Mouse (Mus musculus): ENCODE data around the gene Brd1. TPM values are rescaled to one million over a fixed set of nuclear protein-coding genes. Genes with fewer than 3 reads are reported as not detected.
"Not testable (repeated sequence)": the region's sequence is repeated elsewhere in the genome, so short reads cannot be mapped to it uniquely, and the experiment has no call there.

The Brd1 gene
- polyA plus RNA-seq, 1 experiment from 2014 or later = 19.1 TPM

DNA sequence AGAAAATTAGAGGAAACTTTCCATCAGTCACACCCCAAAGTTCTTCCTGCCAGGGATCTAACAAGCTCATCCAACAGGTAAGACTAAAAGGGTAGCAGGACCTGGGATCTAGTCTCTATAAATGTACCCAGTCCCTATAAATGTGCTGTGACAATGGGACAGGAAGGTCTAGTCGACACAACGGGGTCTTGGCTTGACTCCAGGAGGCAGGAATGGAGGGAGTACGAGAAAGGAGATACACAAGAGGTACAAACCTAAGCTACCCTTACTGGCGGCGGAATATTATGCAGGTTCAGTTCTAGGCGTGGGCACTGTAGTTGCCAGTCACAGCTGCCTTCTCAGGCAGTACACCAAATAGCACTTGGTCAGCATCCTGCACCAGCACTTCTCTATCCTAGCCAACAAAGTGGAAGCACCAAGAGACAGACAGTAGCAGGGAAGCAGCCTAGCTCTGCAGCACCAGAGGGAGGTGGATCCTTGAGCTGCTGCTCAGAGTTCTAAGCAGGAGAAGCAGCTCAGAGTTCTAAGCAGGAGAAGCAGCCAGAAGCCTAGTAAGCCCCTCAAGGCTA is 19.9 kb downstream of the Brd1 start:
- H3K27ac ChIP-seq (ENCODE audit: low read length) = no peak overlapping the region

DNA sequence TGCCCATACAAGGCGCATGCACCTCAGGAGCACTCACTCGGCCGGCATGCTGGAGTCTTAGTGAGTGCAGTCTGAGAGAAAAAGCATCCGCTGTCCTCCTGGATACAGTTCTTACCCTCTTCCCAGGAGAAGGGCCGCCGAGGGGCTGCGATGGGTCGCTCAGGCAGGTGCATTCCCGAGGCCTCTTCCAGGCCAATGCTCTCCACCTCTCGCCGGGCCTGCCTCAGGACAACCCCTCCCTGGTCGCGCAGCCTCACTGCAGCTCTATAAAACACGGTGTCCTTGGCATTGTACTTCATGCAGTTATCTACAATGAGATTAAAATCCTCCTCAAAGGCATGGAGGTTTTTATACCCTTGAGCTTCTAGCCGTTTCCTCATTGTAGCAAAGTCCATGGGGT is 21.5 kb downstream of the Brd1 start:
- H3K27ac ChIP-seq (ENCODE audit: low read length) = no peak overlapping the region
- H3K9ac ChIP-seq (replicated peaks; ENCODE audit: low read length) = no peak overlapping the region
- no peaks in the 10 kb centered on the region for H3K27me3 ChIP-seq (ENCODE audit: insufficient read depth, low read length)
- no peaks in the 10 kb centered on the region for H3K9me3 ChIP-seq (ENCODE audit: low read length)
- H3K4me2 ChIP-seq (replicated peaks; ENCODE audit: low read depth, low read length) = no peak overlapping the region
- peaks cover 88% of the 10 kb centered on the region for H3K36me3 ChIP-seq (ENCODE audit: insufficient read depth, low read length)
- WGBS = 96% methylated on average over 15 of the region's 15 CpGs
- no peak for ATAC-seq (ENCODE audit: low FRiP score, low TSS enrichment)
- no peaks in the 10 kb centered on the region for H3K4me1 ChIP-seq (ENCODE audit: insufficient read depth, low read length)
- no peak overlapping the region for H3K4me3 ChIP-seq (ENCODE audit: low read length)

More for the DNA sequence above, 19.9 kb downstream of the Brd1 start:
- H3K27me3 ChIP-seq (ENCODE audit: insufficient read depth, low read length) = no peaks in the 10 kb centered on the region
- ATAC-seq (ENCODE audit: low FRiP score, low TSS enrichment) = no peak
- no peak overlapping the region for H3K4me3 ChIP-seq (ENCODE audit: low read length)
- H3K9ac ChIP-seq (replicated peaks; ENCODE audit: low read length) = no peak overlapping the region
- WGBS = 84% methylated on average over 6 of the region's 6 CpGs
- H3K9me3 ChIP-seq (ENCODE audit: low read length) = no peaks in the 10 kb centered on the region
- no peak overlapping the region for H3K4me2 ChIP-seq (replicated peaks; ENCODE audit: low read depth, low read length)
- H3K36me3 ChIP-seq (ENCODE audit: insufficient read depth, low read length) = peaks cover 76% of the 10 kb centered on the region
- no peaks in the 10 kb centered on the region for H3K4me1 ChIP-seq (ENCODE audit: insufficient read depth, low read length)

DNA sequence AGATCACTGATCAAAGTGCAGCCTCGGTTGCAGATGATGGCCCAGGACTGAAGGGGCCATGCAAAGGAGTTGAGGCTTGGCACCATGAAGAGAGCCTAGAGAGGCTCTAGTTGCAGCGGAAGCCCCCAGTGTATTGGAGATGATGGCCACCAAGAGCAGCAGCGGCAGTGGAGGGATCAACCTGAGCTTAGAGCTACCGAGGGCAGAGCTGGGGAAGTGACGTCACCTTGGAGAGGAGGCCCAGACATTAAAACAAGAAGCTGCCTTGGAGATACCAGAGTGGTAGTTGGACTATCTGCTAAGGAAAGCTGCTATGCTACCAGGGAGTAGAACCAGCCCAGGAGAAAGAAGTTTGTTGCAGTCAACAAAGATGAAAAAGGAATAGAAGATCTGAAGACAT is 24.2 kb downstream of the Brd1 start:
- peaks cover 90% of the 10 kb centered on the region for H3K36me3 ChIP-seq (ENCODE audit: insufficient read depth, low read length)

DNA sequence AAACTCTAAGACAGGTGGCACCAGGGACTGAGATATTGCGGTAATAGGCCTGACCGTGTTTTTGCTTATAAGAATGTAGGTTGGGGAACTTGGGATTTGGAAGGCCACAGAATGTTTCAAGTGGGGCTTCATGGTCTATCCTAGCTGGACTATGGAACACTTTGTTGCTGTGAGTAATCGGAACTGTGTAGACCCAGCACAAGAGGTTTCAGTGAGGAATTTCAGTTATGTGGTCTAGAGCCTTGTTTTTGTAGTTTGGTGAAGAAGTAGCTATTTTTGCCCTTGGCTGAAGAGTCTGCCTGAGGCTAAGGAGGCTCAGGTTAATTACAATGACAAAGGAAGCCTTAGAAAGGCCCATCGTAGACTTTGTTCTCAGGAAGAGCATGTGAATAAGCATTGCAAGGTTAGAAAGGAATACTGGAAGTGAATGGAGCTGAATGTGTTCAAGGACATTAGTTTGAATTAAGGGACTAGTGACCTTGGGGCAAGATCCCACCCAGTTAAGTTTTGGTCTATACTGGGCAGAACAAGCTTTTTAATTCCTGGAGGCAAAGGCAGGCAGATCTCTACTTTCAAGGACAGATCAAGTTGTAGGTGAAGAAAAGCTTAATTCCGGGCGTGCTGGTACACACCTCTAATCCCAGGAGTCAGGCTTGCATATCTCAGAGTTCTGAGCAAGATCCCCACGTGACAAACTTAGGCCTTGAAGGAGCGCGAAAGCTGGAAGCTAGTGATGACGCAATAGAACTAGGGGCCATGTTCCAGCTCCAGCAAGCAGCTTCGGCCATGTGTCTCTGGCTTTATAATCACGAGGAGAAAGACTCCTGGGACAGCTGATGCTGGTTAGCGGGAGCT is 25.1 kb downstream of the Brd1 start:
- ATAC-seq (ENCODE audit: low FRiP score, low TSS enrichment) = no peak
- H3K4me3 ChIP-seq (ENCODE audit: low read length) = no peak overlapping the region
- H3K4me1 ChIP-seq (ENCODE audit: insufficient read depth, low read length) = no peaks in the 10 kb centered on the region
- peaks cover 84% of the 10 kb centered on the region for H3K36me3 ChIP-seq (ENCODE audit: insufficient read depth, low read length)
- no peak overlapping the region for H3K9ac ChIP-seq (replicated peaks; ENCODE audit: low read length)
- no peak overlapping the region for H3K4me2 ChIP-seq (replicated peaks; ENCODE audit: low read depth, low read length)
- no peaks in the 10 kb centered on the region for H3K27me3 ChIP-seq (ENCODE audit: insufficient read depth, low read length)
- no peaks in the 10 kb centered on the region for H3K9me3 ChIP-seq (ENCODE audit: low read length)
- no peak overlapping the region for H3K27ac ChIP-seq (ENCODE audit: low read length)
- 91% methylated on average over 13 of the region's 13 CpGs for WGBS

More for the DNA sequence above, 24.2 kb downstream of the Brd1 start:
- no peak for ATAC-seq (ENCODE audit: low FRiP score, low TSS enrichment)
- Histone ChIP-seq H3K9me3 (ENCODE audit: low read length) (no peaks in the 10 kb centered on the region), H3K4me1 (ENCODE audit: insufficient read depth, low read length) (no peaks in the 10 kb centered on the region), H3K4me3 (ENCODE audit: low read length) (no peak overlapping the region), H3K27ac (ENCODE audit: low read length) (no peak overlapping the region), H3K9ac (replicated peaks; ENCODE audit: low read length) (no peak overlapping the region), H3K27me3 (ENCODE audit: insufficient read depth, low read length) (no peaks in the 10 kb centered on the region), H3K4me2 (replicated peaks; ENCODE audit: low read depth, low read length) (no peak overlapping the region)
- 92% methylated on average over 5 of the region's 5 CpGs for WGBS

DNA sequence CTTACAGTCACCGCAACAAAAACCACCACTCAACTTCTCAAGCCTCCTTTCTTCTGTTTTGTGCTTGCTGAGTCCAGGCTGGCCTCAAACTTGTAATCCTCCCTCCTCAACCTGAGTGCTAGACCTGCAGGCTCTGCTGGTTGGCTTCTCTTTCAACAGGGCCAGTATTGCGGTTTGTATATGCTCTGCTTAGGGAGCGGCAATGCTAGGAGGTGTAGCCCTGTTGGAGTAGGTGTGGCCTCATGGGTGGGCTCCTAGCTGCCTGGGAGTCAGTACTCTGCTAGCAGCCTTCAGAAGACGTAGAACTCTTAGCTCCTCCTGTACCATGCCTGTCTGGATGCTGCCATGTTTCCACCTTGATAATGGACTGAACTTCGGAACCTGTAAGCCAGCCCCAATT is 25.8 kb downstream of the Brd1 start:
- no peak overlapping the region for H3K9ac ChIP-seq (replicated peaks; ENCODE audit: low read length)
- H3K4me2 ChIP-seq (replicated peaks; ENCODE audit: low read depth, low read length) = no peak overlapping the region
- no peaks in the 10 kb centered on the region for H3K27me3 ChIP-seq (ENCODE audit: insufficient read depth, low read length)
- H3K36me3 ChIP-seq (ENCODE audit: insufficient read depth, low read length) = peaks cover 84% of the 10 kb centered on the region
- H3K4me1 ChIP-seq (ENCODE audit: insufficient read depth, low read length) = no peaks in the 10 kb centered on the region
- no peak overlapping the region for H3K27ac ChIP-seq (ENCODE audit: low read length)
- H3K4me3 ChIP-seq (ENCODE audit: low read length) = no peak overlapping the region
- no peaks in the 10 kb centered on the region for H3K9me3 ChIP-seq (ENCODE audit: low read length)
- WGBS = 94% methylated on average over 5 of the region's 5 CpGs
- no peak for ATAC-seq (ENCODE audit: low FRiP score, low TSS enrichment)

DNA sequence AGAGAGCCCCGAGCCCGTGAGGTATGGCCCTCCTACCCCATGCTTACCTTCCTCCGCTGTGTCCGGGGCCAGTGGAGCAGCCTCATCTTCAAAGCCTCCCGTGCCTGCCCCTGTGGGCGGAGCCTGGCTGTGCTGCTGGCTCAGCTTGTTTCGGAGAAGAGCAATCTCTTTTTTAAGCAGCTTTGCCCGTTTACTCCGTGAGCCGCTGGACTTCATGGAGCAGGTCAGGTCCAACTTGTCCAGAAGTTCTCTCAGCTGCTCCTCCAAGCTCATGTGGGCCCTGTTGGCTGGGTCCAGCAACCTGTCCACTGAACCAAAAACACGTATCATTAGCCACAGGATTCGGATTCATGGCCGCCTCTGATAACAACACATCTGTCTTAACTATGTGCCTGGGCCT is 27.0 kb downstream of the Brd1 start:
- not testable (repeated sequence) for H3K27me3 ChIP-seq (ENCODE audit: insufficient read depth, low read length); ATAC-seq (ENCODE audit: low FRiP score, low TSS enrichment)
- 74% methylated on average over 13 of the region's 13 CpGs for WGBS

DNA sequence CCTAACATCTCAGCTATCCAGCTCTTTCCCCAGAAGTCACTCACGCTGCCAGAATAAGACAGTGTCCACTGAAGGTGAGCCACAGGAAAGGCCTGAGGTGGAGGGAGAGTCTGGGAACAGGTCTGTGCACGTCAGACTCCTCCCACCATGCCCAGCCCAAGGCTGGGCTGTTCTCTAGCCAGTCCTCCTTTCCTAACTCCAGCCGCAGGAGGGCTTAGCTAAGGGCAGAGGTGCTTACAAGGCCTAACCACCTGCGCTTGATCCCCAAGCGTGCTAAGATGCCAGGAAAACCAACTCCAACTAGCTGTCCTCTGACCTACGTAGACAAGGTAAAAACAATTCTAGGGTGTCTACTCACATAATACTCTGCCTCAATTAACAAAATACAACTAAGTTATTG is 27.7 kb downstream of the Brd1 start:
- no peak overlapping the region for H3K27ac ChIP-seq (ENCODE audit: low read length)
- H3K4me2 ChIP-seq (replicated peaks; ENCODE audit: low read depth, low read length) = no peak overlapping the region
- H3K9me3 ChIP-seq (ENCODE audit: low read length) = no peaks in the 10 kb centered on the region
- H3K27me3 ChIP-seq (ENCODE audit: insufficient read depth, low read length) = no peaks in the 10 kb centered on the region
- WGBS = 88% methylated on average over 6 of the region's 6 CpGs
- no peak overlapping the region for H3K4me3 ChIP-seq (ENCODE audit: low read length)
- no peak overlapping the region for H3K9ac ChIP-seq (replicated peaks; ENCODE audit: low read length)
- ATAC-seq (ENCODE audit: low FRiP score, low TSS enrichment) = no peak
- H3K4me1 ChIP-seq (ENCODE audit: insufficient read depth, low read length) = no peaks in the 10 kb centered on the region
- H3K36me3 ChIP-seq (ENCODE audit: insufficient read depth, low read length) = peaks cover 77% of the 10 kb centered on the region

More for the DNA sequence above, 27.0 kb downstream of the Brd1 start:
- H3K9me3 ChIP-seq (ENCODE audit: low read length); H3K9ac ChIP-seq (replicated peaks; ENCODE audit: low read length); H3K4me3 ChIP-seq (ENCODE audit: low read length); H3K27ac ChIP-seq (ENCODE audit: low read length); H3K4me2 ChIP-seq (replicated peaks; ENCODE audit: low read depth, low read length); H3K4me1 ChIP-seq (ENCODE audit: insufficient read depth, low read length): not testable (repeated sequence)
- peaks cover 81% of the 10 kb centered on the region for H3K36me3 ChIP-seq (ENCODE audit: insufficient read depth, low read length)

DNA sequence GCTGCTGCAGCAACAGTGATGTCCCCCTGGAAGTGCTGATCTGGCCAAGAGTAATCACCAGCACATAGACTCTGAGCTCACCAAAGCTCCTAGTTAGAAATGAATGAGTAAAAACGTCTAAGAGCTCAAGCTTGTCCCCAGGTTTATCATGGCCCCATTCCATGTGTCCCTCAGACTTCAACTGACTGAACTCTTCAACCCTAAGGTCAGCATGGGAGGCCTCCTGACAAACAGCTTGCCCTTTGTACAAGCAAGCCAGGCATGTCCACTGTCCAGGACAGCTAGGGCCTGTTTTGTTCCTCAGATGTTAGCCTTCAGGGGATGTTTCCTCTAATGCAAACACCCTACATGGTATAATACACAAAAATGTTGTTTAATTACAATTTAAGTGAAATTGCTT is 29.7 kb downstream of the Brd1 start:
- 57% methylated on average over 1 of the region's 1 CpGs for whole genome bisulfite sequencing
- Histone ChIP-seq H3K27ac (ENCODE audit: low read length) (no peak overlapping the region), H3K9me3 (ENCODE audit: low read length) (no peaks in the 10 kb centered on the region), H3K9ac (replicated peaks; ENCODE audit: low read length) (no peak overlapping the region), H3K36me3 (ENCODE audit: insufficient read depth, low read length) (peaks cover 77% of the 10 kb centered on the region), H3K27me3 (ENCODE audit: insufficient read depth, low read length) (no peaks in the 10 kb centered on the region), H3K4me2 (replicated peaks; ENCODE audit: low read depth, low read length) (no peak overlapping the region), H3K4me3 (ENCODE audit: low read length) (no peak overlapping the region), H3K4me1 (ENCODE audit: insufficient read depth, low read length) (no peaks in the 10 kb centered on the region)
- no peak for ATAC-seq (ENCODE audit: low FRiP score, low TSS enrichment)

DNA sequence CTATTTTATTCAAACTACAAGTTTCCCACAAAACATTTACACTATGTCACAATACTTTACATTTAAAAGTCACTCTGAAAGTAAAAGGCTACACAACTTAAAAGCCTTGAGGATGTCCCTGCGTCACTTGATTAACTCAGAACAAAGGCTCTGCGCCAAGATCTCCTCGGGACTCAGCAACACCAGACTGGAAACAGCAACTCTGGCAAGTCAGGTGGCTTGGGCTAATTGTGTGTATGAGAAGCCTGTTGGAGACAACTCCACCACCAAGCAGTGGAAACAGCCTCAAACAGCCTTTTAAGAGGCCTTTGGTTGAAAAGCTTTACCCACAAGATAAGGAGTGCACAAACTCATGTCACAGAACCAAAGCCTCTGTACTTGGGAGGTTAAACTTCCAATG is 31.5 kb downstream of the Brd1 start:
- WGBS = 85% methylated on average over 3 of the region's 3 CpGs

DNA sequence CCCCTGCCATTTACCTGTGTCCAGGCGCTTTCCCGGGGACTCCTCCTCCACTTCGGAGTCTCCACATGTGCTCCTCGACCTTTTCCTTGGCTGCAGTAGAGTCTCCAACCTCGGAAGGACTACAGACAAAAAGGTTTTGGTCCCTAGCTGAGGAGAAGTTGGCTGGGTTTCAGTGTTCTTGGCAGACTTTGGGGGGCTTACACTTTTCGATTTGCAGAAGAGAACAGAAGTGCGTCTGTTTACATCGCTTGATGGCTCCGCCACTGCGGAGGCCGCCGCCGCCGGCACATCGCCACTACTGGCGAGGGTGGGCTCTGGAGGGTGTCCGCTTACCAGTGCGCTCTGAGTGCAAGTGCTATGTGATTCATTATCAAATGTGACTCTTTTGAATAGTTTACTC is 33.3 kb downstream of the Brd1 start:
- WGBS = 93% methylated on average over 18 of the region's 18 CpGs
- H3K9ac ChIP-seq (replicated peaks; ENCODE audit: low read length) = no peak overlapping the region

More for the DNA sequence above, 31.5 kb downstream of the Brd1 start:
- no peak for ATAC-seq (ENCODE audit: low FRiP score, low TSS enrichment)
- H3K36me3 ChIP-seq (ENCODE audit: insufficient read depth, low read length) = peaks cover 73% of the 10 kb centered on the region
- H3K4me1 ChIP-seq (ENCODE audit: insufficient read depth, low read length) = no peaks in the 10 kb centered on the region
- H3K9me3 ChIP-seq (ENCODE audit: low read length) = no peaks in the 10 kb centered on the region
- no peaks in the 10 kb centered on the region for H3K27me3 ChIP-seq (ENCODE audit: insufficient read depth, low read length)
- no peak overlapping the region for H3K27ac ChIP-seq (ENCODE audit: low read length)
- H3K4me2 ChIP-seq (replicated peaks; ENCODE audit: low read depth, low read length) = no peak overlapping the region
- no peak overlapping the region for H3K9ac ChIP-seq (replicated peaks; ENCODE audit: low read length)
- no peak overlapping the region for H3K4me3 ChIP-seq (ENCODE audit: low read length)

More for the DNA sequence above, 33.3 kb downstream of the Brd1 start:
- Histone ChIP-seq H3K9me3 (ENCODE audit: low read length) (no peaks in the 10 kb centered on the region), H3K4me3 (ENCODE audit: low read length) (no peak overlapping the region), H3K27me3 (ENCODE audit: insufficient read depth, low read length) (no peaks in the 10 kb centered on the region), H3K4me2 (replicated peaks; ENCODE audit: low read depth, low read length) (no peak overlapping the region), H3K27ac (ENCODE audit: low read length) (no peak overlapping the region), H3K36me3 (ENCODE audit: insufficient read depth, low read length) (peaks cover 73% of the 10 kb centered on the region), H3K4me1 (ENCODE audit: insufficient read depth, low read length) (no peaks in the 10 kb centered on the region)
- no peak for ATAC-seq (ENCODE audit: low FRiP score, low TSS enrichment)

All from kidney, embryonic 16.5 days (tissue).